19 mouse cellular contexts compared by ENCODE assay signal in genomic region chr7:79961600-79961999, GRCm38 (mm10). TPM values are rescaled to one million over a fixed set of nuclear protein-coding genes. Genes with fewer than 3 reads are reported as not detected.
DNase-seq lines count a peak whose midpoint lies in the region; ATAC-seq and TF ChIP-seq lines count a peak whose summit lies in the region.
"Had no signal": no experiment of that assay in that cellular context is flagged by ENCODE, and none has a peak within 500 bp of the region (broad histone marks: within the 10 kb centered on the region; RNA-seq: fewer than 3 reads in every experiment).

No protein-coding gene starts in this region.

- H3K9ac ChIP-seq in kidney, postnatal 0 days (ENCODE audit: low read depth, low read length): no peak overlapping the region
- no peak overlapping the region for H3K9ac ChIP-seq in kidney, embryonic 14.5 days (ENCODE audit: low read depth, low read length)
- no peak overlapping the region for H3K9ac ChIP-seq in lung, postnatal 0 days (replicated peaks; ENCODE audit: low read depth)
- no peak overlapping the region for H3K9ac ChIP-seq in stomach, postnatal 0 days (ENCODE audit: low read length)
- H3K9ac ChIP-seq: embryonic facial prominence, embryonic 13.5 days; forebrain, embryonic 12.5 days; heart, embryonic 12.5 days; hindbrain, embryonic 14.5 days had no signal

- TF ChIP-seq CTCF in kidney, postnatal 0 days (IDR thresholded peaks at IDR 0.05; ENCODE audit: low read depth): peak; percentile 9; the same call in 1 of the 2 replicates
- TF ChIP-seq CTCF in lung, postnatal 0 days (IDR thresholded peaks at IDR 0.05): peak; percentile 19; the same call in 1 of the 2 replicates
- TF ChIP-seq CTCF in lung, adult 2 months (IDR thresholded peaks at IDR 0.05; ENCODE audit: insufficient read depth, low read length): no peak
- peak; percentile 18; the same call in 1 of the 2 replicates for TF ChIP-seq CTCF in stomach, postnatal 0 days (IDR thresholded peaks at IDR 0.05; ENCODE audit: low read depth)

- TF ChIP-seq EP300 in lung, postnatal 0 days (IDR thresholded peaks at IDR 0.05): no peak
- no peak for TF ChIP-seq EP300 in stomach, postnatal 0 days (optimal IDR thresholded peaks at IDR 0.05)

- no peak overlapping the region for H3K4me3 ChIP-seq in kidney, postnatal 0 days (replicated peaks; ENCODE audit: low read depth, low read length)
- H3K4me3 ChIP-seq in kidney, embryonic 14.5 days (ENCODE audit: low read length): no peak overlapping the region
- H3K4me3 ChIP-seq in lung, postnatal 0 days (ENCODE audit: low read depth, low read length): no peak overlapping the region
- no peak overlapping the region for H3K4me3 ChIP-seq in lung, adult 2 months (replicated peaks; ENCODE audit: extremely low read depth, low read depth, low read length)
- no peak overlapping the region for H3K4me3 ChIP-seq in stomach, postnatal 0 days (ENCODE audit: low read depth, low read length)
- H3K4me3 ChIP-seq: embryonic facial prominence, embryonic 13.5 days; forebrain, embryonic 12.5 days; heart, embryonic 12.5 days; hindbrain, embryonic 10.5 days had no signal

- WGBS in kidney, postnatal 0 days: 58% methylated on average over 1 of the region's 1 CpGs
- WGBS in kidney, embryonic 14.5 days: 63% methylated on average over 1 of the region's 1 CpGs
- 63% methylated on average over 1 of the region's 1 CpGs for WGBS in lung, postnatal 0 days
- 51% methylated on average over 1 of the region's 1 CpGs for WGBS in lung, adult 2 months
- WGBS in stomach, postnatal 0 days: 71% methylated on average over 1 of the region's 1 CpGs

- no peak overlapping the region for H3K4me2 ChIP-seq in kidney, postnatal 0 days (ENCODE audit: low read length)
- H3K4me2 ChIP-seq in kidney, embryonic 14.5 days (replicated peaks; ENCODE audit: low read depth, low read length): no peak overlapping the region
- no peak overlapping the region for H3K4me2 ChIP-seq in lung, postnatal 0 days (replicated peaks; ENCODE audit: low read depth, low read length)
- no peak overlapping the region for H3K4me2 ChIP-seq in stomach, postnatal 0 days (replicated peaks; ENCODE audit: low read depth)
- H3K4me2 ChIP-seq: embryonic facial prominence, embryonic 13.5 days; forebrain, embryonic 12.5 days; heart, embryonic 12.5 days; hindbrain, embryonic 14.5 days had no signal

- no peak overlapping the region for H3K27ac ChIP-seq in kidney, postnatal 0 days
- H3K27ac ChIP-seq in kidney, embryonic 14.5 days (ENCODE audit: low read depth, low read length): no peak overlapping the region
- H3K27ac ChIP-seq in lung, postnatal 0 days (ENCODE audit: low read length): no peak overlapping the region
- H3K27ac ChIP-seq in stomach, postnatal 0 days (replicated peaks): no peak overlapping the region
- H3K27ac ChIP-seq: embryonic facial prominence, embryonic 13.5 days; forebrain, embryonic 12.5 days; hindbrain, embryonic 10.5 days; hindbrain, embryonic 14.5 days had no signal

- no peak for ATAC-seq in kidney, postnatal 0 days (replicated peaks; ENCODE audit: low FRiP score, low read depth)
- ATAC-seq in kidney, embryonic 14.5 days (ENCODE audit: low FRiP score, low TSS enrichment): no peak
- ATAC-seq in lung, postnatal 0 days: no peak
- ATAC-seq in stomach, postnatal 0 days (ENCODE audit: low FRiP score, low TSS enrichment): no peak
- ATAC-seq: activated CD4-positive, CD25-positive, alpha-beta regulatory T cell, adult 4 months; forebrain, embryonic 16.5 days had no signal

- H3K9me3 ChIP-seq in kidney, postnatal 0 days (replicated peaks; ENCODE audit: low read length): no peaks in the 10 kb centered on the region
- no peaks in the 10 kb centered on the region; the same call in 1 of the 2 replicates for H3K9me3 ChIP-seq in kidney, embryonic 14.5 days (ENCODE audit: control insufficient read depth, low read length)
- no peaks in the 10 kb centered on the region for H3K9me3 ChIP-seq in lung, postnatal 0 days (ENCODE audit: low read length)
- no peaks in the 10 kb centered on the region for H3K9me3 ChIP-seq in stomach, postnatal 0 days (ENCODE audit: control insufficient read depth, low read length)
- H3K9me3 ChIP-seq: embryonic facial prominence, embryonic 13.5 days; forebrain, embryonic 12.5 days; heart, embryonic 12.5 days; hindbrain, embryonic 10.5 days had no signal

- TF ChIP-seq POLR2A in lung, adult 2 months (IDR thresholded peaks at IDR 0.05; ENCODE audit: borderline replicate concordance, extremely low read depth, low read depth, low read length): no peak

- DNase-seq in kidney, postnatal 0 days (ENCODE audit: low spot score): no peak
- DNase-seq in lung, postnatal 0 days (ENCODE audit: low spot score): no peak
- DNase-seq in lung, adult 2 months: no peak
- peak; percentile 43 for DNase-seq in ES-CJ7 (ENCODE audit: low read depth, low spot score)
- no peak for DNase-seq in stomach, postnatal 0 days (ENCODE audit: low spot score)
- DNase-seq in urinary bladder, adult 2 months (ENCODE audit: low spot score): no peak
- DNase-seq: adrenal gland, postnatal 14 days; cerebellum, adult 11-12 months; cerebellum, adult 9-10 months; cerebellum, postnatal 36 days; gastrocnemius, postnatal 10 days had no signal

- no peaks in the 10 kb centered on the region for H3K27me3 ChIP-seq in kidney, postnatal 0 days (ENCODE audit: insufficient read depth, low read length)
- no peaks in the 10 kb centered on the region for H3K27me3 ChIP-seq in kidney, embryonic 14.5 days (ENCODE audit: control insufficient read depth, insufficient read depth, low read length)
- H3K27me3 ChIP-seq in lung, postnatal 0 days (replicated peaks; ENCODE audit: insufficient read depth, low read length): no peaks in the 10 kb centered on the region
- H3K27me3 ChIP-seq in stomach, postnatal 0 days (ENCODE audit: control insufficient read depth, insufficient read depth, low read length): no peaks in the 10 kb centered on the region
- H3K27me3 ChIP-seq: embryonic facial prominence, embryonic 13.5 days; forebrain, embryonic 12.5 days; heart, embryonic 12.5 days had no signal

- no peaks in the 10 kb centered on the region for H3K36me3 ChIP-seq in kidney, postnatal 0 days (ENCODE audit: insufficient read depth, low read length)
- no peaks in the 10 kb centered on the region for H3K36me3 ChIP-seq in kidney, embryonic 14.5 days (ENCODE audit: control insufficient read depth, insufficient read depth, low read length)
- no peaks in the 10 kb centered on the region for H3K36me3 ChIP-seq in lung, postnatal 0 days (ENCODE audit: insufficient read depth, low read length)
- no peaks in the 10 kb centered on the region for H3K36me3 ChIP-seq in stomach, postnatal 0 days (ENCODE audit: control insufficient read depth, insufficient read depth, low read length)
- H3K36me3 ChIP-seq: embryonic facial prominence, embryonic 13.5 days; forebrain, embryonic 12.5 days; heart, embryonic 12.5 days; hindbrain, embryonic 10.5 days had no signal

- no peaks in the 10 kb centered on the region for H3K4me1 ChIP-seq in kidney, postnatal 0 days (replicated peaks; ENCODE audit: insufficient read depth, low read length)
- H3K4me1 ChIP-seq in kidney, embryonic 14.5 days (ENCODE audit: control insufficient read depth, insufficient read depth, low read length): no peaks in the 10 kb centered on the region
- no peaks in the 10 kb centered on the region for H3K4me1 ChIP-seq in lung, postnatal 0 days (ENCODE audit: insufficient read depth, low read depth, low read length)
- no peaks in the 10 kb centered on the region for H3K4me1 ChIP-seq in lung, adult 2 months (ENCODE audit: control insufficient read depth, insufficient read depth, low read length)
- H3K4me1 ChIP-seq in stomach, postnatal 0 days (replicated peaks; ENCODE audit: control insufficient read depth, insufficient read depth): no peaks in the 10 kb centered on the region
- H3K4me1 ChIP-seq: embryonic facial prominence, embryonic 13.5 days; forebrain, embryonic 12.5 days; heart, embryonic 12.5 days; hindbrain, embryonic 10.5 days had no signal

RNA-seq across cellular contexts. Expression of gene Arpin, which starts 26.4 kb away (rescaled TPM):
- polyA plus RNA-seq in kidney, postnatal 0 days (2015; fragmentation: Nextera tagmentation; extraction: Ambion mirVana): 30.6 and 34.4 TPM in 2 replicates
- 28.5 and 35.5 TPM in 2 replicates for polyA plus RNA-seq in kidney, embryonic 14.5 days (2014; fragmentation: Nextera tagmentation; extraction: Ambion mirVana)
- polyA plus RNA-seq in lung, postnatal 0 days (2015; fragmentation: Nextera tagmentation; extraction: Ambion mirVana): 22.6 and 25.1 TPM in 2 replicates
- polyA plus RNA-seq in lung, adult 2 months (2012; rRNA removed): 13.1 and 17.2 TPM in 2 replicates
- 34.3 and 34.9 TPM in 2 replicates for polyA plus RNA-seq in stomach, postnatal 0 days (2015; fragmentation: Nextera tagmentation; extraction: Ambion mirVana)
- polyA plus RNA-seq in urinary bladder, adult 2 months (2012; rRNA removed): 21.4 and 21.9 TPM in 2 replicates
- polyA plus RNA-seq: activated CD4-positive, CD25-positive, alpha-beta regulatory T cell, adult 4 months had no signal

RNA-seq across cellular contexts. Expression of gene Ap3s2, which starts 41.2 kb away (rescaled TPM):
- polyA plus RNA-seq in kidney, postnatal 0 days (2015; fragmentation: Nextera tagmentation; extraction: Ambion mirVana): 31.5 and 37.7 TPM in 2 replicates
- polyA plus RNA-seq in kidney, embryonic 14.5 days (2014; fragmentation: Nextera tagmentation; extraction: Ambion mirVana): 33.9 and 39.3 TPM in 2 replicates
- polyA plus RNA-seq in lung, postnatal 0 days (2015; fragmentation: Nextera tagmentation; extraction: Ambion mirVana): 11.8 and 12.0 TPM in 2 replicates
- polyA plus RNA-seq in lung, adult 2 months (2012; rRNA removed): 13.1 and 15.6 TPM in 2 replicates
- 17.7 and 17.8 TPM in 2 replicates for polyA plus RNA-seq in stomach, postnatal 0 days (2015; fragmentation: Nextera tagmentation; extraction: Ambion mirVana)
- 13.9 and 16.0 TPM in 2 replicates for polyA plus RNA-seq in urinary bladder, adult 2 months (2012; rRNA removed)
